Mouse (Mus musculus) limb, embryonic 13.5 days (tissue): ENCODE measurements around the gene Greb1. TPM values are rescaled to one million over a fixed set of nuclear protein-coding genes. Genes with fewer than 3 reads are reported as not detected.

Source experiments
- ATAC-seq: fragments of 200-750 bp; cut with Nextera tagmentation; 2 replicates; pipeline ENCODE4 v1.8.0; 2017; ENCODE audit warnings: low read depth, moderate number of reproducible peaks, moderate TSS enrichment; ENCODE audit not compliant: low FRiP score
- H3K27ac ChIP-seq: fragments of 300-500 bp; sonication (generic); 2 replicates; pipeline ENCODE4 v1.5.1; 2015; ENCODE audit warnings: inconsistent platforms, mild to moderate bottlenecking, moderate library complexity
- H3K27me3 ChIP-seq: fragments of 300-500 bp; sonication (generic); 2 replicates; pipeline ENCODE4 v1.6.1; 2015; ENCODE audit warnings: mild to moderate bottlenecking, inconsistent platforms
- H3K36me3 ChIP-seq: fragments of 300-500 bp; sonication (generic); 2 replicates; pipeline ENCODE4 v1.6.1; 2015; ENCODE audit warnings: inconsistent platforms, mild to moderate bottlenecking, moderate library complexity
- H3K4me1 ChIP-seq: fragments of 300-500 bp; sonication (generic); 2 replicates; pipeline ENCODE4 v1.6.1; 2015; ENCODE audit warnings: inconsistent platforms
- H3K4me2 ChIP-seq: fragments of 300-500 bp; sonication (generic); replicated peaks from 2 replicates; pipeline ENCODE4 v1.6.1; 2015; ENCODE audit warnings: inconsistent platforms, mild to moderate bottlenecking, moderate library complexity
- H3K4me3 ChIP-seq: fragments of 300-500 bp; sonication (generic); 2 replicates; pipeline ENCODE4 v1.5.1; 2015; ENCODE audit warnings: moderate library complexity, mild to moderate bottlenecking, inconsistent platforms
- H3K9ac ChIP-seq: fragments of 300-500 bp; sonication (generic); 2 replicates; pipeline ENCODE4 v1.6.1; 2015; ENCODE audit warnings: mild to moderate bottlenecking, inconsistent platforms
- H3K9me3 ChIP-seq: fragments of 300-500 bp; sonication (generic); 2 replicates; pipeline ENCODE4 v1.6.1; 2016; ENCODE audit warnings: inconsistent platforms
- WGBS: fragments of 180-500 bp; shearing (Covaris S2); methylation state at CpG from one replicate; pipeline ENCODE4 v1.1.7; 2015; 5-methylcytosine and 5-hydroxymethylcytosine counted together
- polyA plus RNA-seq: library from polyadenylated mRNA; unstranded; fragments of >200 nt; fragmentation: Nextera tagmentation; extraction: Ambion mirVana; gene quantifications from 2 replicates; pipeline ENCODE4 v1.2.1, GENCODE M21; 2015

Gene Greb1
- polyA plus RNA-seq, 1 experiment from 2014 or later, result 2.8 TPM

- peaks cover 60% of the 10 kb centered on the region for H3K36me3 ChIP-seq
- H3K4me3 ChIP-seq, result no peak overlapping the region
- no peaks in the 10 kb centered on the region for H3K27me3 ChIP-seq
- H3K9me3 ChIP-seq, result no peaks in the 10 kb centered on the region
- H3K4me2 ChIP-seq, result no peak overlapping the region
- ATAC-seq, result no peak
- WGBS, result 76% methylated on average over 6 of the region's 6 CpGs
- H3K9ac ChIP-seq, result no peak overlapping the region
- no peak overlapping the region for H3K27ac ChIP-seq
- H3K4me1 ChIP-seq, result no peaks in the 10 kb centered on the region
Observed at GRCm38 (mm10) chr12:16828505-16828904, 27.8 kb upstream of the Greb1 start.

GRCm38 (mm10) chr12:16823701-16824100 lies 23.0 kb upstream of the Greb1 start:
- Histone ChIP-seq H3K4me3 (no peak overlapping the region), H3K36me3 (peaks cover 95% of the 10 kb centered on the region), H3K27ac (no peak overlapping the region), H3K4me1 (no peaks in the 10 kb centered on the region), H3K9me3 (no peaks in the 10 kb centered on the region), H3K4me2 (no peak overlapping the region), H3K9ac (no peak overlapping the region), H3K27me3 (no peaks in the 10 kb centered on the region)
- no peak for ATAC-seq
- 91% methylated on average over 1 of the region's 1 CpGs for WGBS

GRCm38 (mm10) chr12:16822181-16822734 lies 21.6 kb upstream of the Greb1 start:
- no peak overlapping the region for H3K4me2 ChIP-seq
- no peak overlapping the region for H3K27ac ChIP-seq
- no peak overlapping the region for H3K9ac ChIP-seq
- H3K36me3 ChIP-seq, result peaks cover 92% of the 10 kb centered on the region
- WGBS, result 94% methylated on average over 10 of the region's 10 CpGs
- no peak for ATAC-seq
- no peaks in the 10 kb centered on the region for H3K27me3 ChIP-seq
- no peak overlapping the region for H3K4me3 ChIP-seq
- no peaks in the 10 kb centered on the region for H3K4me1 ChIP-seq
- H3K9me3 ChIP-seq, result no peaks in the 10 kb centered on the region

- Histone ChIP-seq H3K9me3 (no peaks in the 10 kb centered on the region), H3K4me3 (no peak overlapping the region), H3K4me1 (no peaks in the 10 kb centered on the region), H3K9ac (no peak overlapping the region), H3K36me3 (peaks cover 94% of the 10 kb centered on the region), H3K27ac (no peak overlapping the region), H3K4me2 (no peak overlapping the region), H3K27me3 (no peaks in the 10 kb centered on the region)
- no peak for ATAC-seq
- WGBS, result 92% methylated on average over 7 of the region's 7 CpGs
Observed at GRCm38 (mm10) chr12:16820761-16821160, 20.1 kb upstream of the Greb1 start.

- Histone ChIP-seq H3K36me3 (peaks cover 91% of the 10 kb centered on the region), H3K27ac (no peak overlapping the region), H3K27me3 (no peaks in the 10 kb centered on the region), H3K4me2 (no peak overlapping the region), H3K4me3 (no peak overlapping the region), H3K9me3 (no peaks in the 10 kb centered on the region), H3K9ac (no peak overlapping the region), H3K4me1 (no peaks in the 10 kb centered on the region)
- no peak for ATAC-seq
- WGBS, result 35% methylated on average over 11 of the region's 11 CpGs
Observed at GRCm38 (mm10) chr12:16818513-16818912, 17.8 kb upstream of the Greb1 start.

GRCm38 (mm10) chr12:16817147-16817546 lies 16.5 kb upstream of the Greb1 start:
- no peak for ATAC-seq
- H3K4me3 ChIP-seq, result no peak overlapping the region
- peaks cover 77% of the 10 kb centered on the region for H3K36me3 ChIP-seq
- peaks cover 11% of the 10 kb centered on the region for H3K4me1 ChIP-seq
- no peak overlapping the region for H3K9ac ChIP-seq
- H3K27ac ChIP-seq, result no peak overlapping the region
- H3K9me3 ChIP-seq, result no peaks in the 10 kb centered on the region
- WGBS, result 81% methylated on average over 4 of the region's 4 CpGs
- H3K4me2 ChIP-seq, result no peak overlapping the region
- no peaks in the 10 kb centered on the region for H3K27me3 ChIP-seq

- peak overlapping the region; percentile 90 for H3K9ac ChIP-seq
- peak; percentile 1; the same call in 1 of the 2 replicates for ATAC-seq
- peak overlapping the region; percentile 80 for H3K4me3 ChIP-seq
- peak overlapping the region; percentile 83 for H3K4me2 ChIP-seq
- no peaks in the 10 kb centered on the region for H3K9me3 ChIP-seq
- peaks cover 27% of the 10 kb centered on the region for H3K27me3 ChIP-seq
- WGBS, result 4% methylated on average over 15 of the region's 15 CpGs
- peak overlapping the region; percentile 28; the same call in 1 of the 2 replicates for H3K27ac ChIP-seq
- peaks cover 24% of the 10 kb centered on the region for H3K36me3 ChIP-seq
- peaks cover 19% of the 10 kb centered on the region for H3K4me1 ChIP-seq
Observed at GRCm38 (mm10) chr12:16811477-16811876, 10.8 kb upstream of the Greb1 start.

GRCm38 (mm10) chr12:16810525-16811431 lies 10.1 kb upstream of the Greb1 start, which contains the start of gene E2f6:
E2f6 (plus strand) TSS chr12:16810963.
- H3K27ac ChIP-seq, result peak within 1 kb of the TSS; percentile 28; the same call in 1 of the 2 replicates
- H3K4me2 ChIP-seq, result peak within 1 kb of the TSS; percentile 83
- WGBS, result 6% methylated on average over 80 of the region's 81 CpGs
- peak within 1 kb of the TSS; percentile 90 for H3K9ac ChIP-seq
- peak; percentile 87 for ATAC-seq
- peaks cover 34% of the 10 kb centered on the region for H3K27me3 ChIP-seq
- H3K4me1 ChIP-seq, result peaks cover 19% of the 10 kb centered on the region
- peak within 1 kb of the TSS; percentile 80 for H3K4me3 ChIP-seq
- no peaks in the 10 kb centered on the region for H3K9me3 ChIP-seq
- peaks cover 19% of the 10 kb centered on the region for H3K36me3 ChIP-seq

- H3K9ac ChIP-seq, result no peak overlapping the region
- no peak overlapping the region for H3K4me2 ChIP-seq
- no peaks in the 10 kb centered on the region for H3K9me3 ChIP-seq
- no peaks in the 10 kb centered on the region for H3K36me3 ChIP-seq
- 30% methylated on average over 3 of the region's 3 CpGs for WGBS
- H3K27me3 ChIP-seq, result peaks cover 40% of the 10 kb centered on the region
- no peak overlapping the region for H3K27ac ChIP-seq
- 0 out of 2 replicates have a peak, but pooled peaks have one; percentile 45 for ATAC-seq
- peaks cover 17% of the 10 kb centered on the region for H3K4me1 ChIP-seq
- H3K4me3 ChIP-seq, result no peak overlapping the region
Observed at GRCm38 (mm10) chr12:16808045-16808444, 7.4 kb upstream of the Greb1 start.

GRCm38 (mm10) chr12:16805511-16805910 lies 4.8 kb upstream of the Greb1 start:
- no peak overlapping the region for H3K9ac ChIP-seq
- no peak overlapping the region for H3K4me3 ChIP-seq
- WGBS, result 4% methylated on average over 5 of the region's 5 CpGs
- no peak overlapping the region for H3K4me2 ChIP-seq
- H3K4me1 ChIP-seq, result peaks cover 7% of the 10 kb centered on the region; the same call in 1 of the 2 replicates
- peak; percentile 30; the same call in 1 of the 2 replicates for ATAC-seq
- no peaks in the 10 kb centered on the region for H3K9me3 ChIP-seq
- no peaks in the 10 kb centered on the region for H3K36me3 ChIP-seq
- peaks cover 52% of the 10 kb centered on the region for H3K27me3 ChIP-seq
- H3K27ac ChIP-seq, result no peak overlapping the region

- H3K9ac ChIP-seq, result no peak overlapping the region
- H3K36me3 ChIP-seq, result no peaks in the 10 kb centered on the region
- no peak overlapping the region for H3K4me2 ChIP-seq
- ATAC-seq, result no peak
- 47% methylated on average over 5 of the region's 5 CpGs for WGBS
- no peaks in the 10 kb centered on the region for H3K9me3 ChIP-seq
- no peak overlapping the region for H3K27ac ChIP-seq
- H3K4me3 ChIP-seq, result no peak overlapping the region
- H3K4me1 ChIP-seq, result peaks cover 22% of the 10 kb centered on the region
- H3K27me3 ChIP-seq, result peaks cover 41% of the 10 kb centered on the region
Observed at GRCm38 (mm10) chr12:16803956-16804430, 3.3 kb upstream of the Greb1 start.

GRCm38 (mm10) chr12:16803237-16803955 lies 2.7 kb upstream of the Greb1 start:
- 19% methylated on average over 5 of the region's 5 CpGs for WGBS

More at GRCm38 (mm10) chr12:16803237-16803955, 2.7 kb upstream of the Greb1 start:
- H3K9ac ChIP-seq, result no peak overlapping the region
- no peak overlapping the region for H3K27ac ChIP-seq
- no peak overlapping the region for H3K4me2 ChIP-seq
- ATAC-seq, result no peak
- H3K36me3 ChIP-seq, result no peaks in the 10 kb centered on the region
- H3K4me3 ChIP-seq, result no peak overlapping the region
- no peaks in the 10 kb centered on the region for H3K9me3 ChIP-seq
- peaks cover 26% of the 10 kb centered on the region for H3K4me1 ChIP-seq
- peaks cover 41% of the 10 kb centered on the region for H3K27me3 ChIP-seq
